Mouse (Mus musculus) kidney, adult 11 months (tissue): ENCODE results near the gene Dcst2.

ENCODE experiments used
- DNase-seq: peaks from one replicate; pipeline ENCODE4 v3.0.0; 2022

Dcst2 gene

GRCm38 (mm10) chr3:89388901-89389740 lies 27.3 kb downstream of the Dcst2 start:
- DNase-seq: peak; percentile 31

DNA sequence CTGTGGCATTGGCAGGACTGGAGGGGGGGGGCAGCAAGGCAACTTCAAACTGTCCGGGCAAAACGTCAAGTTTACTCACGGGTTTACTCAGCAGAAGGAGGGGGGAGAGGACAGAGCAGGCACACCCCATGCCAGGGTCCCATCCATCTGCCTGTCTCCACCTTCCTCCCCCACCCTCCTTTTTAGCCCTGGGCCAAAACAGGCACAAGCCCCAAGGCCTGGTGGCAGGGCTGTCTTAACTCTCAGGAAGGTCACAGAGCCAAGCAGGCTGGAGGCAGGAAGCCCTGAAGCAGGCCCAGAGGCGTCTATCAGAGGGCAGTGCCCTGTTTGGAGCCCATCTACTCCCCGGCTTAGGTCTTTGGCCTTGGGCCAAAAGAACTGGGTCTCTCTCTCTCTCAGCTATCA lies 28.3 kb downstream of the Dcst2 start:
- peak; percentile 53 for DNase-seq

- DNase-seq: peak; percentile 40
These were observed 29.2 kb downstream of the Dcst2 start for GRCm38 (mm10) chr3:89390699-89391662.

GRCm38 (mm10) chr3:89391663-89392511 lies 30.1 kb downstream of the Dcst2 start:
- DNase-seq: peak; percentile 84

- DNase-seq: peak; percentile 61
These were observed 31.1 kb downstream of the Dcst2 start for GRCm38 (mm10) chr3:89392871-89393311.

DNA sequence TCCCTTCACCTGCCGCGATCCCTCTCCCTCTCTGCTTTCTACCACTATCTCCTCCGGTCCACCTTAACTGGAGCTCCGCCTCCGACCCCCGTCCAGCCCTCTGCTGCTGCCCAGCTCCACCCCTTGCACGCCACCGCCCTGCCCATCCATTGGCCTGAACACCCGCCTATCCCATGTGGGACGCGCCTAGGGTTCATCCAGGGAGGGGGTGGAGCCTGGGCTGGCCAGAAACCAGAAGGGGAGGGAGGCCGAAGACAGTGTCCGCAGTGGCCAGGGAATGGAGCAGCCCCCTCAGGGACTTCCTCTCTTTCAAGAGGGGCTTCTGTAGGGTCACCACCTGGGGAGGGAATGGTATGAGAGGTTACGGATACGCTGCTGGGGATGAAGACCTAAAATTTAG lies 31.8 kb downstream of the Dcst2 start:
- DNase-seq: peak; percentile 99

DNA sequence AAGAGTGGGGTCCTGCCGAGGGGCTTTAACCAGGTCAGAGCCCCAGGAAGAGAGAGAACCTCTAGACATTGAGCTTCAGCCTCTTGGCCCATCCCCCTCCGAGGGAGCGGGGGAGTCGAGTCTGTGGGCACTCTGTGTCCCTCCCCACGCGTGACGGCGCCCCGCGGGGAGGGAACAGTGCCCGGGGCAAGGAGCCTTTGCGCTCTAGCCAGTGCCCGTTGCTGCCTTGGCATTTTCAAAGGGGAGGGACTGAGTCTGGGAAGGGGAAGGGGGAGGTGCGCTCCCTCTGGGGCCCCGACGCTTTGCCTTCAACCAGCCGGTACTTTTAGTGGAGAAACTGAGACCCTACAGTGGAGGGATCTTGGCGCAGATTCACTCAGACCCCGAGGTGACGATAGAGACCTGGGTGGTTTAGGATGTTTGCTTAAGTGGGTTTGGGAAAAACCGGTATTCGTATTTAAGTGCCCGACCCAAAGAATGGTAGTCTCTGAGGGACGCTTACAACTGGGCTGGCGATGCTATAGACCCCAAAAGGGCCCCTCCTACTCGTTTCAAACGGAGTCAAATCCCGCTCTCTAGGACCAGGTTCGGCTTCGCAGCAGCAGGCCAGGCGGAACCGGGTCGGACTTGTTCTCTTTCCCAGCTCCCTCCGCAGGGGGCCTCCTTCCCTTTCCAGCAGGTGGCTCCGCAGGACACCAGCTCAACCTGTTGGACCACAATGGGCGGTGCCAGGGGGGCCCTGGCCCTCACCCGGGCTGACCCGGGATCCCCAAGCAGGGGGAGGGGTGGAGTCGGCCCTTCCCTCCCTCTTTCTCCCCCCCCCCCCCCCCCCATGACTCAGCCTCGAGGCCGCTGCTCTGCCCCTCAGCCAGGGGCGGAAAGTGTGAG lies 32.5 kb downstream of the Dcst2 start, which contains the start of gene Zbtb7b:
TSS of gene Zbtb7b (minus strand) at position 771 of the 888 bp plus-strand sequence.
- DNase-seq: peak; percentile 94

GRCm38 (mm10) chr3:89394894-89395256 lies 33.1 kb downstream of the Dcst2 start:
- peak; percentile 90 for DNase-seq

DNA sequence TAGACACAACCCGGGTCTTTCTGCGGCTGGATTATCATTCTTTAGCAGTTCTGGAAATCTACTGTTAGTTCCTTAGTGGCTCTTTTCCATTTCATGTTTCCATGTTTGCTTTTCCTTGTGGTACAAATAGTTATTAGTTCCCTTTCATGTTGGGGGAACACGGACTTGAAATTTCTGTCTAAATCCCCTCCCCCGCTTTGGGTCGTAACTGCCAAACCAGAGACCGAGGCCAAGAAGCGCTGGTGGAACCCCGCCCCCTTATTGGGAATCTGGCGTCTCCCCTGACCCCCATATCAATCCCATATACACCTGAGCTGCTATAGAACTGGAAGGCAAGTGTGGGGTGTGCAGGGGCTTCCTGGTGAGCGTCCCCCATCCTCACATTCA lies 33.6 kb downstream of the Dcst2 start:
- peak; percentile 39 for DNase-seq

DNA sequence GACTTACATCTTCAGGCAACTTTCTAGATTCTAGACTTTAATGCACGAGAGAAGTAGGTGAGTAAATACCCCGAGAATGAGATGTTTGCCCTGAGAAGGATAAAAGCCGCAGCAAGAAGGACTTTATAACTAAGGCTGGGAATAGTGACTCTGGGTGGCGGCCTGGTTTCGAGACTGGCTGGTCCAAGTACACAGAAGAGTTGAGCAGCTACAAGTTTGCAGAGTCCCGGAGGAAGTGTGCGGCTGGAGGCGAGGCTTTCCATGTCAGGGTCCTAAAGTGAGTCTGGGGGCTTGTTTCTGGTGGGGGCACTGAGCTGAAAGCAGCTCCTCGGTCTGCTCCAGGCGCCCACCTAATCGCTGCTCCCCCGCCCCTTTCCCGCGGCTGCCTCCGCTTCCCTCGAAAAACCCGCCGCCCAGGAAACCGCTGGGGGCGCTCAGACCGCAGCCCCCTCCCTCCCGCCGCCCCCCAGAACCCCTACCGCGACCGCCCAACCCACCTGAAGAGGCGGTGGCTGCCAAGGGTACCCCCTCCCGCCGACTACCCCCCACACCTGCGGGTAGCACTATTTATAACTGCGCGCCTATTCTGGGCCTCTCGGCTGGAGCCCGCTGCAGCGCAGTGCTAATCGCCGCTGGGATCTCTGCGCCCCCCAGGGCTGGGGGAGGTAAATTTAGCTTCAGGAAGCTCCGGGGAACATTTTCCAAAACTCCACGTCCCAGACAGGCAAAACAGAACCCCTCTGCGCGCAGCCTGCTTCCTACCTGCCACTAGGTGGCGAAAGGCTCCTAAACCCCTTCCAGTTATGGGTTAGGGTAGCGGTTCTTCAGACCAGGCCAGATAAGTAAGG lies 34.3 kb downstream of the Dcst2 start:
- DNase-seq: peak; percentile 74

DNA sequence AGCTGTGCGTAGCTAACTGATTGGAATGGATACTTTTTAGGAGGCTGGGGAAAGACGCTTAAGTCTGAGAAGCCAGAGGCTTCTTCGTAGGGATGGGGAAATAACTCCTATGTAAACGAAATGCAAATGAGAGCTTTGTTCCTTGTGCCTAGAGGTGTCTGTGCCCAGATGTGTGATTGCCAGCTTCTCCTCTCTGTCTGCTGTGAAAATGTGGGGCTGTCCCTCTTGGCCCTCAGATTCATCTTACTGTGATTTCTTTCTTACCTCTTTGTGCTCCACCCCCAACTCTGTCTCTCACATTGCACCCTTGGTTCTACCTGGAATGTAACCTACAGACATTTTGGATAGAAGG lies 34.9 kb downstream of the Dcst2 start:
- DNase-seq: no peak

GRCm38 (mm10) chr3:89401329-89401728 lies 39.6 kb downstream of the Dcst2 start:
- no peak for DNase-seq

GRCm38 (mm10) chr3:89402693-89403092 lies 40.9 kb downstream of the Dcst2 start, which contains the start of gene Lenep:
TSS of gene Lenep (minus strand) at chr3:89402793.
- no peak for DNase-seq

DNA sequence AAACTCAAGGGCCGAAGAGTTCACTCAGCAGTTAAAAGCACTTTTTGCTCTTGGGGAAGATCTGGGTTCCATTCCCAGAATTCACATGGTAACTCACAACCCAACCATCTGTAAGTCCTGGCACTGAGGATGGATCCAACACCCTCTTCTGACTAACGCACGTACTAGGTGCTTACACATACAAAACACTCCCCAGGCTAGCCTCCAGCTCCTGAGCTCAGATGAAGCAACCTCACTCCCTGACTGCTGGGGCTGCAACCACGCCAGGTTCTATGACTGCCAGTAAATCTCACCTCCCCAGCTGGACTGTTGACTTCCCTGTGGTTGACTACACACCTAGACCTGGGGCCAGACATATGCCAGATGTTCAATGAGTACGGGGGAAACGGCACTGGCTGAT lies 45.1 kb downstream of the Dcst2 start:
- DNase-seq: no peak

- no peak for DNase-seq
These were observed 46.7 kb downstream of the Dcst2 start for GRCm38 (mm10) chr3:89408448-89408847.

DNA sequence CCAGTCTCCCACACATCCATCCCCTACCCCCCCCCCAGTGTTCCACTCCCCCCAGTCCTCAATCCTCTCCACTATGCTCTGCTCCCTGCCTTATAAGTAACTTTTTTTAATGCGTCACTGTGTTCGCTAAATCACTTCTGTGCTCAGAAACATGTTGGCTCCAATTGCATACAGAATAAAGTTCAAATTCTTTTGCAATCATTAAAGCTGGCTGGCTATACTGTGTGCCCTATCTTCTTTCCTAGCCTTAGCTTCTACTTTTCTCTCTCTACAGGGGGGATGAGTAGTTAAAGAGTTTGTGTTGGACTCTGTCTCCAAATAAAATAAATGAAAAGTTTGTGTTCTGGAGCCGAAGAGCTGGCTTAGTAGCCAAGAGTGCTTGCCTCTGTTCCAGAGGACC lies 47.9 kb downstream of the Dcst2 start:
- DNase-seq: no peak

- DNase-seq: no peak
These were observed 49.1 kb downstream of the Dcst2 start for GRCm38 (mm10) chr3:89410864-89411263.

DNA sequence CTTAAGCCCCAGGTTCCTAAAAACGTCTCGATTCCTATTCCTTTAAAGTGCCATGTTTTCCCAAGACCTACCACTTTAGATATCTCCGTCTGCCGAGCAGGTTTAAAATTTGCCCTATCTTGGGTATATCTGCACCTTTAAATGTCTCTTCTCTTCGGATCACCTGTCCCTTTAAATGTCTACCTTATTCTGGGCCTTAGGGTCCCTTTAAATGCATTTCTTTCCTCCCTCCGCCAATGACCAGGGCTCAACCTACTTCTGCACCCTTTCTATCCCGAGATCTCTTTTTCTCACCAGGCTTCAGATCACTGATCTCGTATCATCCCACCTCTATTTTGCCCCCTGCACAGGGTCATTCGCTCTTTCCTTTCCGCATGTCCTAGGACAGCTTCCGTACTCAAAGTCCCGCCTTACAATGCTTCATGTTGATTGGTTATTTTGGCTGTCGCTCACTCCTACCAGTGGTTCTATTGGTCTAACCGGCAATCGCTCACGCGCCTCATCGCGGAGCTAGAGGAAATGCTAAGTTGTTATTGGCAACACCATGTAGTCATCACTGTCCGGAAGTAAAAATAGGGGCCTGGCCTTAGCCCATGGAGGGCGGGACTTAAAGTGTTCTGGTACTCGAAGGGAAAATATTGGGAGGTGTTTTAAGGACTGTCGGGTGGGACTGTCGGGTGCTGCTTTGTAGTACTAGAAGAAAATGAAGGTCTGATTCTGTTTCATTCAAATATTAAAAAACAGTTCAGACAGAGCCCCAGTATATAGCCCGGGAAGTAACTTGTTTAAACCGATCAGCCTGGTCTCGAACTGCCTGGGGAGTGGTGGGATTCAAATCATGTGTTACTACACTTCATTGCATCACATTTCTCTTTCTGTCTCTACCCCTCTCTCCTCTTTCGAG lies 50.0 kb downstream of the Dcst2 start, which contains the start of gene Flad1:
TSS of gene Flad1 (minus strand) at position 381 of the 904 bp plus-strand sequence.
- peak; percentile 99 for DNase-seq

DNA sequence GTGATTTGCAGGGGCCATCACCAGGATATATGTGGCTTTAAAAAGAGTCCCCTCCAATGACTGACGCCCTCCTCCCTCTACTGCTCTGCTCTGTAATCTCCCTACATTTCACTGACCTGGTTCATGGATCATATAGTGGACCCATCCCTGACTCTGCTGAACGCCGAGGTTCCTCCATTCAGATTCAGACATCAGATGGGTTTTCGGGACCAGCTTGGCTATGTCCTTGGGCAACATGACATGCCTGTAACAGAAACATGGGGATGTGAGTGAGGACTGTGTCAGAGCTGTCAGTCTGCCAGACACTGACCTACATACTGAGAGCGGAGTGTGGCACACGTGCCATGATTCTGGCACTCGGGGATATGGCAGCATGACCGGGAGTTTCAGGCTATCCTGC lies 54.4 kb downstream of the Dcst2 start:
- no peak for DNase-seq
